Mouse (Mus musculus): ENCODE measurements around the gene Atxn1.
A peak's percentile ranks its signal among the peaks of the same experiment; 100 is the strongest.

Gene Atxn1

GRCm38 (mm10) chr13:45963497-45964330 is 1.1 kb downstream of the Atxn1 start:
- DNase-seq (ENCODE audit: low read depth), result peak; percentile 75

GRCm38 (mm10) chr13:45962776-45963175 is 2.0 kb downstream of the Atxn1 start:
- peak; percentile 55 for DNase-seq (ENCODE audit: low read depth)

- peak; percentile 61 for DNase-seq (ENCODE audit: low read depth)
These were observed 2.8 kb downstream of the Atxn1 start for GRCm38 (mm10) chr13:45961871-45962630.

GRCm38 (mm10) chr13:45960311-45960965 is 4.4 kb downstream of the Atxn1 start:
- DNase-seq (ENCODE audit: low read depth), result no peak

GRCm38 (mm10) chr13:45958306-45958705 is 6.5 kb downstream of the Atxn1 start:
- no peak for DNase-seq (ENCODE audit: low read depth)

- no peak for DNase-seq (ENCODE audit: low read depth)
These were observed 7.2 kb downstream of the Atxn1 start for GRCm38 (mm10) chr13:45957629-45958028.

GRCm38 (mm10) chr13:45956287-45956686 is 8.5 kb downstream of the Atxn1 start:
- DNase-seq (ENCODE audit: low read depth), result no peak

GRCm38 (mm10) chr13:45955370-45956055 is 9.3 kb downstream of the Atxn1 start:
- peak; percentile 52 for DNase-seq (ENCODE audit: low read depth)

GRCm38 (mm10) chr13:45953098-45953497 is 11.7 kb downstream of the Atxn1 start:
- no peak for DNase-seq (ENCODE audit: low read depth)

- no peak for DNase-seq (ENCODE audit: low read depth)
These were observed 13.7 kb downstream of the Atxn1 start for GRCm38 (mm10) chr13:45951071-45951645.

GRCm38 (mm10) chr13:45950355-45950861 is 14.4 kb downstream of the Atxn1 start:
- DNase-seq (ENCODE audit: low read depth), result peak; percentile 32

GRCm38 (mm10) chr13:45946136-45946535 is 18.7 kb downstream of the Atxn1 start:
- no peak for DNase-seq (ENCODE audit: low read depth)

GRCm38 (mm10) chr13:45942337-45942736 is 22.5 kb downstream of the Atxn1 start:
- DNase-seq (ENCODE audit: low read depth), result peak; percentile 76

- no peak for DNase-seq (ENCODE audit: low read depth)
These were observed 24.1 kb downstream of the Atxn1 start for GRCm38 (mm10) chr13:45940714-45941113.

GRCm38 (mm10) chr13:45939561-45939960 is 25.2 kb downstream of the Atxn1 start:
- DNase-seq (ENCODE audit: low read depth), result no peak

- DNase-seq (ENCODE audit: low read depth), result no peak
These were observed 26.7 kb downstream of the Atxn1 start for GRCm38 (mm10) chr13:45938083-45938482.

GRCm38 (mm10) chr13:45936765-45937164 is 28.0 kb downstream of the Atxn1 start:
- no peak for DNase-seq (ENCODE audit: low read depth)

- no peak for DNase-seq (ENCODE audit: low read depth)
These were observed 29.0 kb downstream of the Atxn1 start for GRCm38 (mm10) chr13:45935798-45936197.

- DNase-seq (ENCODE audit: low read depth), result peak; percentile 52
These were observed 30.0 kb downstream of the Atxn1 start for GRCm38 (mm10) chr13:45934841-45935240.

GRCm38 (mm10) chr13:45934085-45934484 is 30.7 kb downstream of the Atxn1 start:
- no peak for DNase-seq (ENCODE audit: low read depth)

GRCm38 (mm10) chr13:45932491-45932921 is 32.3 kb downstream of the Atxn1 start:
- no peak for DNase-seq (ENCODE audit: low read depth)

Measured in 416B (cell line).